Mouse (Mus musculus) MEL (cell line): Measurements from ENCODE around the gene Slc25a22.

ENCODE experiments used
- MAX ChIP-seq: IDR thresholded peaks from 2 replicates; pipeline ENCODE4 v1.6.1; 2011; ENCODE audit warnings: low read length, improper control_type of control experiment
- NELFE ChIP-seq: IDR thresholded peaks from 2 replicates; pipeline ENCODE4 v1.6.1; 2011; ENCODE audit warnings: low read depth, low read length, improper control_type of control experiment
- POLR2A ChIP-seq, 2 experiments: IDR thresholded peaks; 2 replicates each; pipeline ENCODE4 v1.6.1; 2011 to 2012; ENCODE audit warnings: low read length in 2 of 2, mild to moderate bottlenecking in 2 of 2, control low read depth in 1 of 2, improper control_type of control experiment in 1 of 2, low read depth in 1 of 2, moderate library complexity in 1 of 2; ENCODE audit not compliant: control insufficient read depth in 1 of 2, insufficient read depth in 1 of 2, poor library complexity in 1 of 2
- SIN3A ChIP-seq: IDR thresholded peaks from 2 replicates; pipeline ENCODE4 v1.6.1; 2012; ENCODE audit warnings: low read length, improper control_type of control experiment, inconsistent platforms

GRCm38 (mm10) chr7:141441460-141441859 lies 3.8 kb upstream of the Slc25a22 start:
- TF ChIP-seq SIN3A (no peak), NELFE (no peak), MAX (no peak), POLR2A (IDR thresholded peaks at IDR 0.05; ENCODE audit: control insufficient read depth in 1 of 2, insufficient read depth in 1 of 2, low read depth in 1 of 2, low read length in 2 of 2, poor library complexity in 1 of 2) (no peak)
